Mouse (Mus musculus): ENCODE results near the gene Tmem234. TPM values are rescaled to one million over a fixed set of nuclear protein-coding genes. Genes with fewer than 3 reads are reported as not detected.

The Tmem234 gene
- total RNA-seq, 2 experiments from 2014 or later, result 111 to 114 TPM

- DNase-seq (ENCODE audit: low spot score in 2 of 2), result no peak
Observed at GRCm38 (mm10) chr4:129661584-129661983, 61.1 kb downstream of the Tmem234 start.

- no peak for DNase-seq (ENCODE audit: low spot score in 2 of 2)
Observed at GRCm38 (mm10) chr4:129662255-129662813, 61.9 kb downstream of the Tmem234 start.

DNA sequence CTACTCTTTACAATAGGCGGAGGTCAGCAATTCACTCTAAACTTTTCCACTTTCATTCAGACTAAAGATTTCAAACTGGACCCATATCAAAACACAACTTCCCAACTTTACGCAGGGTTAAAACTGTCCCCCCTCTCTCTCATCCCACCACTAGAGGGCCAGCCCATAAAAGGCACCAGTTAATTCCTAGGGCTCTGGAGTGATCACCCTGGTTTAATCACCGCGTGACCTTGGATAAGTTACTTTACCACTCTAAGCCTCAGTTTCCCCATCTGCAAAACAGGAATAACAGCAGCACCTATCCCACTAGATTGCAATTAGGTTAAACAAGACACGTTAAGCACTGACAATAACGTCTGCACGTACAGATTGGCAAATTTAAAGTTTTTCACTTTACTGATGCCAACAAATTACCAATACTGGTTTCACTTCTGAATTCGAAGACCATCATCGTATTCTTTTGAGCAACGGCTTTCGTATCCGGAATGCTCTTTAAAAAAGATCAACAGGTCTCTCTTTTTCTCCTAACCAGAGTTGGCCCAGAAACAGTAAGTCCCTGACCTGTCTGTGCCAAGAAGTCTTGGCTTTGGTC is 71.1 kb downstream of the Tmem234 start:
- DNase-seq (ENCODE audit: low spot score in 2 of 2), result peak in 1 of 2 experiments; percentile 33

DNA sequence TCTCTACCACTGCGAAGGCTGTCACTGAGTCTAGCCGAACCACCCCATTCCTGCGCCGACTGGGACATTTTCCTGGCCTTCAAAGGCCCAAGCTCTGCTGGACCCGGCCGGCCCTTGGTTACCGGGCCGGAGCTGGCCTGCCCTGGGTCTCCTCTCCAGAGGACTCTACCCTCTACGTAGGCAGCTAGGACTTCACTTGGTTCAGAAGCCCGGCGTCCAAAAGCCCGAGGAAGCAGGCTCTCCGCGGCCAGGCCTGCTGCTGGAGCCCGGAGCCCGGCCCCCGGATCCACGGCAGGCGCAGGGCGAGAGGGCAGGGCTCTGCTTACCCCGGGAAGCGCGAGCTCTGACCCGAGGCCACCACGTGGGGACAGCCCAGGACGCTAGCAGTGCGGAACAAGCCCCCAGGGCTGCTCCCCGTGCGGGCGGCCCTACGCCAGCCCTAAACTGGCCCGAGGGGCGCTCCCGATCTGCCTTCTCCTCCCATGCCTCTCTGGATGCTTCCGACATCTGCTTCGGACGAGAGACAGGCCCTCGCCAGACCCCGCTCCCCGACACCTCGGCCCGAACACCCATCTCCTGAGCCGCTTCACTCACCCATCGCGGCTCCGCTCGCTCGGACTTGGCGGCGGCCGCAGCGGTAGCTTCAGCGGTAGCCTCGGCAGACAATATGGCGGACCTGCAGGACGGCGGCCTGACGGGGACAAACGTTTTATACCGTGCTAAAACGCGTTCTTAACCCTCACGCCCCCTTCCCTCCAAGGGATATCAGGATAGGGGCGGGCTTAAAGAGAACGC is 71.8 kb downstream of the Tmem234 start, which contains the start of gene Kpna6:
Gene Kpna6, minus strand, starts transcription at position 685 of the 795 bp plus-strand sequence.
- DNase-seq (ENCODE audit: low spot score in 2 of 2), result peak; percentile 80 to 86

GRCm38 (mm10) chr4:129672878-129673449 is 72.5 kb downstream of the Tmem234 start:
- DNase-seq (ENCODE audit: low spot score in 2 of 2), result no peak

Small RNA genes within 50 kb of the gene (microRNA-seq; reads per million reads assigned to microRNA genes)
- gene Mir8119, result not detected

Other genes with a start within 250 kb of the Tmem234 start
- 10 to 100 TPM; 12.2 to 14.0 TPM for gene Zbtb8a, start 222.6 kb upstream of the Tmem234 start, total RNA-seq (2021)
- gene Zbtb8b, start 159.8 kb upstream of the Tmem234 start, total RNA-seq (2021), result 1 to 10 TPM; 1.1 TPM
- 10 to 100 TPM; 55.4 TPM for gene Bsdc1, start 139.1 kb upstream of the Tmem234 start, total RNA-seq (2021)
- not detected for gene Tssk3, start 109.6 kb upstream of the Tmem234 start, total RNA-seq (2021)
- gene Fam229a, start 109.5 kb upstream of the Tmem234 start, total RNA-seq (2021), result not detected
- gene Marcksl1, start 87.1 kb upstream of the Tmem234 start, total RNA-seq (2021), result 100 to 1,000 TPM; 157 to 183 TPM
- 10 to 100 TPM; 74.9 to 84.8 TPM for gene Hdac1, start 58.0 kb upstream of the Tmem234 start, total RNA-seq (2021)
- 1 to 10 TPM; 8.7 to 9.7 TPM for gene Lck, start 27.0 kb upstream of the Tmem234 start, total RNA-seq (2021)
- gene Fam167b, start 22.1 kb upstream of the Tmem234 start, total RNA-seq (2021), result 10 to 100 TPM; 30.9 to 33.5 TPM
- 100 to 1,000 TPM; 187 to 188 TPM for gene Eif3i, start within 50 bp of the Tmem234 start, total RNA-seq (2021)
- 1 to 10 TPM; 2.9 to 3.3 TPM for gene Dcdc2b, start 13.6 kb downstream of the Tmem234 start, total RNA-seq (2021)
- gene Iqcc, start 18.4 kb downstream of the Tmem234 start, total RNA-seq (2021), result 10 to 100 TPM; 26.6 to 31.2 TPM
- 10 to 100 TPM; 61.5 to 62.6 TPM for gene Ccdc28b, start 23.3 kb downstream of the Tmem234 start, total RNA-seq (2021)
- gene Txlna, start 40.4 kb downstream of the Tmem234 start, total RNA-seq (2021), result 10 to 100 TPM; 73.6 to 79.8 TPM
- gene Kpna6, start 72.1 kb downstream of the Tmem234 start, total RNA-seq (2021), result 10 to 100 TPM; 79.1 TPM
- 10 to 100 TPM; 15.9 to 19.4 TPM for gene Tmem39b, start 96.2 kb downstream of the Tmem234 start, total RNA-seq (2021)
- 100 to 1,000 TPM; 122 to 138 TPM for gene Khdrbs1, start 141.6 kb downstream of the Tmem234 start, total RNA-seq (2021)
- 100 to 1,000 TPM; 282 to 309 TPM for gene Ptp4a2, start 210.6 kb downstream of the Tmem234 start, total RNA-seq (2021)

Measured in adrenal gland, postnatal 4 days (tissue).